Mouse (Mus musculus) midbrain, embryonic 10.5 days (tissue): ENCODE measurements around the gene Mast2. TPM values are rescaled to one million over a fixed set of nuclear protein-coding genes. Genes with fewer than 3 reads are reported as not detected.
A peak's percentile ranks its signal among the peaks of the same experiment; 100 is the strongest.

Source experiments
- DNase-seq: peaks from one replicate; pipeline ENCODE4 v3.0.0-alpha.2; 2017; ENCODE audit warnings: low spot score
- H3K27ac ChIP-seq: fragments of 300-500 bp; sonication (generic); replicated peaks from 2 replicates; pipeline ENCODE4 v1.5.1; 2016; ENCODE audit warnings: mild to moderate bottlenecking
- H3K27me3 ChIP-seq: fragments of 300-500 bp; sonication (generic); 2 replicates; pipeline ENCODE4 v1.6.1; 2016; ENCODE audit warnings: low read depth, mild to moderate bottlenecking; ENCODE audit not compliant: poor library complexity, severe bottlenecking
- H3K36me3 ChIP-seq: fragments of 300-500 bp; sonication (generic); 2 replicates; pipeline ENCODE4 v1.6.1; 2016; ENCODE audit warnings: mild to moderate bottlenecking, moderate library complexity
- H3K4me1 ChIP-seq: fragments of 300-500 bp; sonication (generic); 2 replicates; pipeline ENCODE4 v1.6.1; 2016
- H3K4me3 ChIP-seq: fragments of 300-500 bp; sonication (generic); 2 replicates; pipeline ENCODE4 v1.5.1; 2016; ENCODE audit warnings: mild to moderate bottlenecking, moderate library complexity
- H3K9me3 ChIP-seq: fragments of 300-500 bp; sonication (generic); replicated peaks from 2 replicates; pipeline ENCODE4 v1.6.1; 2016; ENCODE audit warnings: mild to moderate bottlenecking
- WGBS: fragments of 180-500 bp; shearing (Covaris S2); methylation state at CpG from one replicate; pipeline ENCODE4 v1.1.7; 2016; 5-methylcytosine and 5-hydroxymethylcytosine counted together
- polyA plus RNA-seq: library from polyadenylated mRNA; unstranded; fragments of >200 nt; fragmentation: Nextera tagmentation; extraction: Ambion mirVana; gene quantifications from 2 replicates; pipeline ENCODE4 v1.2.1, GENCODE M21; 2016

Mast2 gene
- polyA plus RNA-seq, 1 experiment from 2014 or later, result 13.6 TPM

- DNase-seq, result no peak
- Histone ChIP-seq H3K9me3 (no peaks in the 10 kb centered on the region), H3K27ac (no peak overlapping the region), H3K36me3 (peaks cover 19% of the 10 kb centered on the region), H3K4me1 (no peaks in the 10 kb centered on the region), H3K27me3 (no peaks in the 10 kb centered on the region), H3K4me3 (no peak overlapping the region)
Measured at GRCm38 (mm10) chr4:116451553-116451952, 12.4 kb downstream of the Mast2 start.

- Histone ChIP-seq H3K9me3 (no peaks in the 10 kb centered on the region), H3K4me3 (no peak overlapping the region), H3K27me3 (no peaks in the 10 kb centered on the region), H3K4me1 (no peaks in the 10 kb centered on the region), H3K27ac (no peak overlapping the region), H3K36me3 (peaks cover 19% of the 10 kb centered on the region)
- DNase-seq, result no peak
Measured at GRCm38 (mm10) chr4:116449951-116450350, 14.0 kb downstream of the Mast2 start.

- H3K9me3 ChIP-seq, result no peaks in the 10 kb centered on the region
- no peaks in the 10 kb centered on the region for H3K4me1 ChIP-seq
- DNase-seq, result peak; percentile 45
- 48% methylated on average over 8 of the region's 8 CpGs for WGBS
- no peaks in the 10 kb centered on the region for H3K27me3 ChIP-seq
- no peak overlapping the region for H3K27ac ChIP-seq
- peaks cover 13% of the 10 kb centered on the region; the same call in 1 of the 2 replicates for H3K36me3 ChIP-seq
- H3K4me3 ChIP-seq, result no peak overlapping the region
Measured at GRCm38 (mm10) chr4:116448673-116449072, 15.3 kb downstream of the Mast2 start.

DNA sequence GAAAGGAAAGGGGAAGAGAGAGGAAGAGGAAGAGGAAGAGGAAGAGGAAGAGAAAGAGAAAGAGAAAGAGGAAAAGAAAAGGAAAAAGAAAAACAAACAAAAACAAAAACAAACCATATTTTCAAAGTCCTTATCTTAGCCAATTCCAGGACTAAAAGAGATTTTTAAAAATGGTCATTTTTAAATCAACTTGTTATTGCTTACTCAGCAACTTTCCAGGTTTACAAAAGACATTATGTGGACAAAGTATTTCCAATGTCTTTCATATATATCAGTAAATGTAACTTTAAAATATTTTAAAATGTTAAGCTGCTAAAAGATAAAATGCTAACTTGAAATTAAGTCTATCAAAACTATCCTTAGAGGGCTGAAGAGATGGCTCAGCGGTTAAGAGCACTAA, 24.6 kb downstream of the Mast2 start:
- no peaks in the 10 kb centered on the region for H3K27me3 ChIP-seq
- H3K9me3 ChIP-seq, result no peaks in the 10 kb centered on the region
- 87% methylated on average over 1 of the region's 1 CpGs for WGBS
- peaks cover 12% of the 10 kb centered on the region; the same call in 1 of the 2 replicates for H3K36me3 ChIP-seq
- no peak overlapping the region for H3K27ac ChIP-seq
- H3K4me1 ChIP-seq, result no peaks in the 10 kb centered on the region
- no peak for DNase-seq
- H3K4me3 ChIP-seq, result no peak overlapping the region

DNA sequence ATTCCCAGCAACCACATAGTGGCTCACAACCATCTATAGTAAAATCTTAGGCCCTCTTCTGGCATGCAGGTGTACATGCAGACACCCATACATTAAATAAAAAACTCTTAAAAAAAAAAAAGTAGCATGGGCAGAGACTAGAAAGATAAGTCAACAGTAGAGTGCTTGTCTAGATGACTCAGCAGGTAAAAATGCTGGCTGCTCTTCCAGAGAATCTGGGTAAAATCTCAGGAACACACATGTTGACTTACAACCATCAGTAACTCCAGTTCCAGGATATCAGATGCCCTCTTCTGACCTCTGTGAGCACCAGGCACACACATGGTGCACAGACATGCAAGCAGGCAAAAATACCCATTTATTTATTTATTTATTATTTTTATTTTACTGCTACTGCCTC, 25.4 kb downstream of the Mast2 start:
- H3K27ac ChIP-seq, result no peak overlapping the region
- H3K36me3 ChIP-seq, result peaks cover 20% of the 10 kb centered on the region
- no peaks in the 10 kb centered on the region for H3K9me3 ChIP-seq
- H3K27me3 ChIP-seq, result no peaks in the 10 kb centered on the region
- DNase-seq, result no peak
- no peaks in the 10 kb centered on the region for H3K4me1 ChIP-seq
- no peak overlapping the region for H3K4me3 ChIP-seq

- peaks cover 35% of the 10 kb centered on the region for H3K36me3 ChIP-seq
- H3K9me3 ChIP-seq, result no peaks in the 10 kb centered on the region
- H3K27me3 ChIP-seq, result no peaks in the 10 kb centered on the region
- whole genome bisulfite sequencing, result 94% methylated on average over 4 of the region's 4 CpGs
- H3K27ac ChIP-seq, result no peak overlapping the region
- no peaks in the 10 kb centered on the region for H3K4me1 ChIP-seq
- no peak overlapping the region for H3K4me3 ChIP-seq
- DNase-seq, result no peak
Measured at GRCm38 (mm10) chr4:116435626-116436025, 28.4 kb downstream of the Mast2 start.

DNA sequence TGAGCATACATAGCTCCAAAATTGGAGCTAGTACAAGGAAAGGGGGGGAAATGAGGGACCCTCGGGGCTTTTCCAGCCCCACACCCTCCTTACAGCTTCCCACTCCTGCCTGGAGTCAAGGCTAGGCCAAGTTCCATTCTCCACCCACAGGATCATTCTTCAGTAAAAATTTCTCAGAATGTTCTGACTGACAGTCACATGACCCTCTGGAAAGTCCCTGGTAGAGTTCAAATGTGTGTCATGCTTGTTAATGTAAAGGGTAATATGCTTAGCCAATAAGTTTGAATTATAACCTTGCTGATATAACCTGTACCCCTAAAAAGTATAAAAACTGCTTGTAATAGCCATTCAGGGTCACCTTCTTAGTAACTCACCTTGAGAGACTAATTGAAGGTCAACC, 41.8 kb downstream of the Mast2 start:
- peaks cover 58% of the 10 kb centered on the region for H3K36me3 ChIP-seq
- 96% methylated on average over 1 of the region's 1 CpGs for WGBS

GRCm38 (mm10) chr4:116421170-116421569, 42.8 kb downstream of the Mast2 start:
- WGBS, result 92% methylated on average over 3 of the region's 3 CpGs

More for the DNA sequence above, 41.8 kb downstream of the Mast2 start:
- H3K27me3 ChIP-seq, result no peaks in the 10 kb centered on the region
- no peak for DNase-seq
- H3K4me1 ChIP-seq, result no peaks in the 10 kb centered on the region
- H3K27ac ChIP-seq, result no peak overlapping the region
- no peak overlapping the region for H3K4me3 ChIP-seq
- H3K9me3 ChIP-seq, result no peaks in the 10 kb centered on the region

GRCm38 (mm10) chr4:116412993-116413392, 51.0 kb downstream of the Mast2 start:
- DNase-seq, result no peak
- H3K27ac ChIP-seq, result no peak overlapping the region
- H3K36me3 ChIP-seq, result peaks cover 4% of the 10 kb centered on the region
- no peaks in the 10 kb centered on the region for H3K27me3 ChIP-seq
- H3K4me1 ChIP-seq, result no peaks in the 10 kb centered on the region
- no peak overlapping the region for H3K4me3 ChIP-seq
- no peaks in the 10 kb centered on the region for H3K9me3 ChIP-seq
- WGBS, result 69% methylated on average over 1 of the region's 1 CpGs

More at GRCm38 (mm10) chr4:116421170-116421569, 42.8 kb downstream of the Mast2 start:
- Histone ChIP-seq H3K27ac (no peak overlapping the region), H3K27me3 (no peaks in the 10 kb centered on the region), H3K9me3 (no peaks in the 10 kb centered on the region), H3K4me3 (no peak overlapping the region), H3K36me3 (peaks cover 55% of the 10 kb centered on the region), H3K4me1 (no peaks in the 10 kb centered on the region)
- DNase-seq, result no peak

DNA sequence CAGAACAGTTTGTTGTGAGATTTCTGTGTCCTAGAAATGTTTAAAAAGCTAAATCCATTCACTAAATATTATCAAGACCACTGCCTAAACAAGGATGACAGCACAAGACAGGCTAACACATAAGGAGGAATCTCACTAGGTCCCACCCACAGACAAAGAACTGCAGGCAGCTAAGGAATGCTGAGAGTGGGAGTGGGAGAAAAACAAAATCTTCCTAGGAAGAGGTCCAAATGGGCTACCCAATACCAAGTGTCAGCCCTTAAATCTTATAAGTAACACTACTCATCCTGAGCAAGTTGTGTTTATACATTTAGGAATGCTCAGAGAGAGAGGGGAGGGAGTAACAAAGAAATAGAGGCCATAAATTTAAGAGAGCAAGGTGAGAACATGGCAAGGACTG, 52.6 kb downstream of the Mast2 start:
- no peaks in the 10 kb centered on the region for H3K9me3 ChIP-seq
- H3K4me3 ChIP-seq, result no peak overlapping the region
- peaks cover 6% of the 10 kb centered on the region for H3K4me1 ChIP-seq
- H3K27me3 ChIP-seq, result no peaks in the 10 kb centered on the region
- no peak for DNase-seq
- H3K27ac ChIP-seq, result no peak overlapping the region
- H3K36me3 ChIP-seq, result no peaks in the 10 kb centered on the region

- no peak for DNase-seq
- Histone ChIP-seq H3K27me3 (no peaks in the 10 kb centered on the region), H3K36me3 (no peaks in the 10 kb centered on the region), H3K4me1 (peaks cover 23% of the 10 kb centered on the region), H3K4me3 (no peak overlapping the region), H3K9me3 (no peaks in the 10 kb centered on the region), H3K27ac (no peak overlapping the region)
- WGBS, result 87% methylated on average over 2 of the region's 2 CpGs
Measured at GRCm38 (mm10) chr4:116406668-116407067, 57.3 kb downstream of the Mast2 start.

DNA sequence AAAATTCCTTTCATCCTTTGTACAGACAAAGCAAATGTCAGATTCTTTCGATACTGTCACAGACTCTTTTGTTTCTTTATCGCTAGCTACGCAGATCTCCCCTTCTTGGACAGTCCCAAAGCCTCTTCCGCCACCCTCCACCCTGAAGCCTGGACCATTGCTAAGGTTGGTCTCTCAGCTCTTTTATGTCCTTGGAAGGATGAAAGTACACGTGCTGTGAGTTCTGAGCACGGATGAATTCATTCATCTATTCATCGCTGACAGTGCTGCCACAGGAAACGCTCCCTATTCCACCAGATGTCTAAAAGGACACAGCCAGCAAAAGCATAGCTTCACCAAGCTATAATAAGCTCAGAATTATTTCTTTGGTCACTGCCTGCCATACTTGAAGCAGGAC, 58.0 kb downstream of the Mast2 start:
- Histone ChIP-seq H3K4me1 (peaks cover 23% of the 10 kb centered on the region), H3K9me3 (no peaks in the 10 kb centered on the region), H3K4me3 (peak overlapping the region; percentile 30; the same call in 1 of the 2 replicates), H3K27me3 (no peaks in the 10 kb centered on the region), H3K27ac (peak overlapping the region; percentile 70), H3K36me3 (no peaks in the 10 kb centered on the region)
- DNase-seq, result peak; percentile 33
- WGBS, result 20% methylated on average over 8 of the region's 8 CpGs

- WGBS, result 52% methylated on average over 7 of the region's 7 CpGs
- no peaks in the 10 kb centered on the region for H3K27me3 ChIP-seq
- H3K27ac ChIP-seq, result peak overlapping the region; percentile 70
- no peak for DNase-seq
- peak overlapping the region; percentile 30; the same call in 1 of the 2 replicates for H3K4me3 ChIP-seq
- H3K36me3 ChIP-seq, result no peaks in the 10 kb centered on the region
- H3K4me1 ChIP-seq, result peaks cover 23% of the 10 kb centered on the region
- no peaks in the 10 kb centered on the region for H3K9me3 ChIP-seq
Measured at GRCm38 (mm10) chr4:116405276-116405954, 58.6 kb downstream of the Mast2 start.

GRCm38 (mm10) chr4:116403884-116404283, 60.1 kb downstream of the Mast2 start:
- 89% methylated on average over 2 of the region's 2 CpGs for WGBS
- Histone ChIP-seq H3K27me3 (no peaks in the 10 kb centered on the region), H3K27ac (no peak overlapping the region), H3K9me3 (no peaks in the 10 kb centered on the region), H3K4me3 (no peak overlapping the region), H3K4me1 (peaks cover 23% of the 10 kb centered on the region), H3K36me3 (no peaks in the 10 kb centered on the region)
- no peak for DNase-seq
